Mouse (Mus musculus) CH12.LX (cell line): ENCODE measurements around the gene Fam205a1. TPM values are rescaled to one million over a fixed set of nuclear protein-coding genes. Genes with fewer than 3 reads are reported as not detected.

Experiments
- DNase-seq: peaks from one replicate; pipeline ENCODE4 v3.0.0-alpha.2; 2013; ENCODE audit errors: extremely low read depth
- H3K27ac ChIP-seq: 2 replicates; pipeline ENCODE4 v1.5.1; 2012; ENCODE audit warnings: low read depth, mild to moderate bottlenecking, control low read depth, moderate library complexity; ENCODE audit not compliant: insufficient read depth
- H3K27me3 ChIP-seq: replicated peaks from 2 replicates; pipeline ENCODE3; 2012; ENCODE audit warnings: inconsistent platforms
- H3K36me3 ChIP-seq, 2 experiments: replicated peaks in 1 of 2; 2 replicates each; pipeline versions ENCODE3 to v1.6.1; 2012; ENCODE audit warnings: inconsistent platforms in 1 of 2, low read length in 1 of 2, mild to moderate bottlenecking in 1 of 2, mixed read lengths in 1 of 2, moderate library complexity in 1 of 2; ENCODE audit not compliant: control insufficient read depth in 1 of 2, insufficient read depth in 1 of 2
- H3K4me1 ChIP-seq, 2 experiments: 2 replicates each; pipeline ENCODE4 v1.6.1; 2012; ENCODE audit warnings: inconsistent platforms in 1 of 2, moderate library complexity in 1 of 2; ENCODE audit not compliant: insufficient read depth in 2 of 2, control insufficient read depth in 1 of 2
- H3K4me2 ChIP-seq: 2 replicates; pipeline ENCODE4 v1.6.1; 2012; ENCODE audit warnings: low read depth, mild to moderate bottlenecking, control low read depth; ENCODE audit not compliant: poor library complexity, insufficient read depth, severe bottlenecking
- H3K4me3 ChIP-seq, 3 experiments: fragments of 150-350 bp in 1 of 3; sonication (generic) in 1 of 3; replicated peaks in 1 of 3; 2 replicates each; pipeline versions ENCODE3 to v1.5.1; 2011 to 2012; ENCODE audit warnings: low read depth in 2 of 3, low read length in 2 of 3, mild to moderate bottlenecking in 2 of 3, moderate library complexity in 2 of 3, control low read depth in 1 of 3, improper control_type of control experiment in 1 of 3, inconsistent platforms in 1 of 3, mixed read lengths in 1 of 3; ENCODE audit not compliant: poor library complexity in 1 of 3
- H3K79me2 ChIP-seq: replicated peaks from 2 replicates; pipeline ENCODE4 v1.6.1; 2012; ENCODE audit warnings: mild to moderate bottlenecking, moderate library complexity; ENCODE audit not compliant: control insufficient read depth, poor library complexity, insufficient read depth, severe bottlenecking; ENCODE audit errors: extremely low read depth
- H3K9ac ChIP-seq: 2 replicates; pipeline ENCODE4 v1.6.1; 2012; ENCODE audit warnings: low read depth, mild to moderate bottlenecking, control low read depth, moderate library complexity; ENCODE audit not compliant: insufficient read depth
- H3K9me3 ChIP-seq: replicated peaks from 2 replicates; pipeline ENCODE3; 2012; ENCODE audit warnings: low read length, inconsistent platforms, mixed read lengths
- CHD1 ChIP-seq: IDR thresholded peaks from 2 replicates; pipeline ENCODE4 v1.6.1; 2012; ENCODE audit warnings: low read depth, low read length, improper control_type of control experiment, inconsistent platforms
- CHD2 ChIP-seq: IDR thresholded peaks from 2 replicates; pipeline ENCODE4 v1.6.1; 2011; ENCODE audit warnings: low read length, improper control_type of control experiment
- CTCF ChIP-seq, 2 experiments: IDR thresholded peaks in 1 of 2; conservative IDR thresholded peaks in 1 of 2; 2 replicates each; pipeline ENCODE4 v1.5.1; 2011 to 2012; ENCODE audit warnings: low read depth in 2 of 2, low read length in 2 of 2, improper control_type of control experiment in 1 of 2, inconsistent platforms in 1 of 2, mild to moderate bottlenecking in 1 of 2, moderate library complexity in 1 of 2
- ELF1 ChIP-seq: IDR thresholded peaks from 2 replicates; pipeline ENCODE4 v1.6.1; 2014; ENCODE audit warnings: low read depth, mild to moderate bottlenecking, inconsistent platforms, low read length, improper control_type of control experiment
- EP300 ChIP-seq: IDR thresholded peaks from 2 replicates; pipeline ENCODE4 v1.6.1; 2011; ENCODE audit warnings: low read length, improper control_type of control experiment
- GABPA ChIP-seq: IDR thresholded peaks from 2 replicates; pipeline ENCODE4 v1.6.1; 2012; ENCODE audit warnings: low read depth, low read length, improper control_type of control experiment, inconsistent platforms; ENCODE audit not compliant: insufficient replicate concordance
- HCFC1 ChIP-seq: IDR thresholded peaks from 2 replicates; pipeline ENCODE4 v1.6.1; 2012; ENCODE audit warnings: low read depth, mild to moderate bottlenecking, inconsistent platforms, low read length, improper control_type of control experiment
- JUN ChIP-seq: IDR thresholded peaks from 2 replicates; pipeline ENCODE4 v1.6.1; 2011; ENCODE audit warnings: low read depth, mild to moderate bottlenecking, low read length, improper control_type of control experiment, moderate library complexity; ENCODE audit not compliant: insufficient read depth
- JUND ChIP-seq: conservative IDR thresholded peaks from 2 replicates; pipeline ENCODE4 v1.6.1; 2011; ENCODE audit warnings: low read depth, low read length, improper control_type of control experiment
- KAT2A ChIP-seq: IDR thresholded peaks from 2 replicates; pipeline ENCODE4 v1.6.1; 2012; ENCODE audit warnings: low read length, improper control_type of control experiment, inconsistent platforms; ENCODE audit not compliant: insufficient replicate concordance
- MAX ChIP-seq: IDR thresholded peaks from 2 replicates; pipeline ENCODE4 v1.6.1; 2011; ENCODE audit warnings: low read length, improper control_type of control experiment
- NELFE ChIP-seq: IDR thresholded peaks from 2 replicates; pipeline ENCODE4 v1.6.1; 2011; ENCODE audit warnings: low read depth, low read length, improper control_type of control experiment
- POLR2A ChIP-seq: IDR thresholded peaks from 2 replicates; pipeline ENCODE4 v1.6.1; 2011; ENCODE audit warnings: low read depth, mild to moderate bottlenecking, improper control_type of control experiment, low read length
- POLR2AphosphoS2 ChIP-seq: IDR thresholded peaks from 2 replicates; pipeline ENCODE4 v1.6.1; 2011; ENCODE audit warnings: low read depth, low read length, improper control_type of control experiment
- RAD21 ChIP-seq: IDR thresholded peaks from 2 replicates; pipeline ENCODE4 v1.6.1; 2011; ENCODE audit warnings: low read depth, mild to moderate bottlenecking, low read length, improper control_type of control experiment, moderate library complexity
- SIN3A ChIP-seq: IDR thresholded peaks from 2 replicates; pipeline ENCODE4 v1.6.1; 2012; ENCODE audit warnings: low read length, improper control_type of control experiment, inconsistent platforms
- SMC3 ChIP-seq: IDR thresholded peaks from 2 replicates; pipeline ENCODE4 v1.6.1; 2011; ENCODE audit warnings: low read depth, low read length, improper control_type of control experiment
- TCF12 ChIP-seq: IDR thresholded peaks from 2 replicates; pipeline ENCODE4 v1.6.1; 2014; ENCODE audit warnings: low read depth, mild to moderate bottlenecking, inconsistent platforms, low read length, improper control_type of control experiment
- UBTF ChIP-seq: IDR thresholded peaks from 2 replicates; pipeline ENCODE4 v1.6.1; 2012; ENCODE audit warnings: low read depth, mild to moderate bottlenecking, inconsistent platforms, low read length, improper control_type of control experiment, moderate library complexity
- USF1 ChIP-seq: IDR thresholded peaks from 2 replicates; pipeline ENCODE4 v1.6.1; 2014; ENCODE audit warnings: low read depth, mild to moderate bottlenecking, inconsistent platforms, low read length, improper control_type of control experiment
- USF2 ChIP-seq: conservative IDR thresholded peaks from 2 replicates; pipeline ENCODE4 v1.6.1; 2011; ENCODE audit warnings: low read depth, low read length, improper control_type of control experiment
- ZKSCAN1 ChIP-seq: IDR thresholded peaks from 2 replicates; pipeline ENCODE4 v1.6.1; 2012; ENCODE audit warnings: low read depth, inconsistent platforms, low read length, improper control_type of control experiment, borderline replicate concordance
- ZNF384 ChIP-seq: IDR thresholded peaks from 2 replicates; pipeline ENCODE4 v1.6.1; 2012; ENCODE audit warnings: low read depth, low read length, improper control_type of control experiment, inconsistent platforms
- dilution Hi-C: fragments of 300-500 bp; cut with MboI; formaldehyde crosslinking; loops from 2 replicates; pipeline ENCODE4 v1.14.3; 2020; ENCODE audit warnings: low sequenced_read_pairs; ENCODE audit not compliant: extremely low pct_unique_long_range_greater_than_20kb, extremely low pct_ligation_motif_present
- in situ Hi-C: fragments of 300-500 bp; cut with MboI; formaldehyde crosslinking; loops from 3 replicates; pipeline ENCODE4 v1.14.3; 2019; ENCODE audit warnings: low sequenced_read_pairs, low pct_ligation_motif_present, low pct_unique_long_range_greater_than_20kb, mixed read lengths
- polyA plus RNA-seq: library from polyadenylated mRNA; unstranded; fragments of >175 nt; gene quantifications from 2 replicates; pipeline ENCODE4 v1.2.1, GENCODE M21; 2012; ENCODE audit warnings: low read depth; ENCODE audit not compliant: insufficient read length
- total RNA-seq, 2 experiments: library from RNA; depleted of rRNA; stranded (reverse); fragments of 300-350 nt in 1 of 2; fragments of >200 nt in 1 of 2; gene quantifications; 2 replicates each; pipeline ENCODE4 v1.2.3; 2012 to 2014

Gene Fam205a1
- total and polyA plus RNA-seq, 3 experiments = not detected

DNA sequence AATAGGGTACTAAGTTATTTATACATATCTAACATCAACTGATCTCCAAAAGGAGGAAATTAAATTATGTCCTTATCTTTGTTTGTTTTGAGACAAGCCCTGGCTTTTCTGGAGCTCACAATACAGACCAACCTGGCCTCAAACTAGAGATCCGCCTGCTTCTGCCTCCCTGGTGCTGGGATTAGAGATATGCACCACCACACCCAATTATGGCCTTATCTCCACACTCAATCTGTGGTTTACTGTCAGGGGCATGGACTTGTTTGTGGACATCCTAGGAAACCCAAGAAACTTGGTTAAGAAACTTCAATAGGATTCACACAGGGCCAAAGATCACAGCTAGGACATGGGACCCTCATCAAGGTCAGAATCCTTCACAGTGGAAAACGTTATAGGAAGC lies 24.0 kb upstream of the Fam205a1 start:
- Histone ChIP-seq H3K4me2 (no peak overlapping the region), H3K9ac (no peak overlapping the region), H3K27ac (no peak overlapping the region), H3K4me1 (peaks cover 0 to 6% of the 10 kb centered on the region in 2 experiments; a peak in 1 of 4 replicates), H3K4me3 (no peak overlapping the region), H3K27me3 (peaks cover 31% of the 10 kb centered on the region), H3K79me2 (no peaks in the 10 kb centered on the region), H3K9me3 (no peaks in the 10 kb centered on the region), H3K36me3 (no peaks in the 10 kb centered on the region)
- dilution Hi-C loops (no loop called here), in situ Hi-C loops (no loop called here)
- no peak for TF ChIP-seq NELFE
- TF ChIP-seq EP300 = no peak
- TF ChIP-seq JUND = no peak
- TF ChIP-seq USF2 = no peak
- no peak for TF ChIP-seq SIN3A
- no peak for TF ChIP-seq ZNF384
- TF ChIP-seq CHD1 = no peak
- TF ChIP-seq RAD21 = no peak
- TF ChIP-seq JUN = no peak
- TF ChIP-seq POLR2A = no peak
- no peak for TF ChIP-seq HCFC1
- no peak for TF ChIP-seq MAX
- no peak for TF ChIP-seq TCF12
- TF ChIP-seq CHD2 = no peak
- no peak for TF ChIP-seq POLR2AphosphoS2
- no peak for TF ChIP-seq ZKSCAN1
- no peak for DNase-seq

DNA sequence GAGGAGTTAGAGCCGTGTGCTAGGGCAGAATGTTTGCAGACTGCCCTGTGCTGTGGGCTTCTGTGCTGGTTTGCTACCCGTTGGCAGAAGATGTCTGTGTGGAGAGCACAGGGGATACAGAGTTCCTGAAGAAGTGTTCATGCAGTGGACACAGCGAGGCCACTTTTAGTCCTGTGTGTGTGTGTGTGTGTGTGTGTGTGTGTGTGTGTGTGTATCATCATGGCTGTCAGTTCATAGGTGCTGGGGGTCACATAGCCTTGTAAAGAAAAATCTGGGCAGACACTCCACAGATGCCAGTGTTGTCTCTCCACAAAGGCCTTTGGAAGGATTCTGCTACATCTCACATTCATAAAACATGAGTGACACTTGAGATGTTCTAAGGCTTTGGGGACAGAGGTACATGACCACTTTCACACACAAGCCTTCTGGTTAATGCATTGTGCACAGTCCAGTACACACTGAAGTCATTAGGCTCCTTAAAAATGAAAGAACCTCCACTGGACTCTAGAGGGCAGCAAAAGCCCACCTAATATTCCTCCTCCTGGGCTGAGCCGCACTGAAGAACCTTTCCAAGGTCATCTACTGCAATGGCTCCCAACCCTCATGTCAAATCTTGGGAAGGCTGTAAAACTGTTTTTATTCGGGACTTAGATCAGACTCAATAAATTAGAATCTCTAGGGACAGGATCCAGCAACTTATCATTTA lies 23.1 kb upstream of the Fam205a1 start:
- no peak overlapping the region for H3K4me2 ChIP-seq
- H3K79me2 ChIP-seq = no peaks in the 10 kb centered on the region
- peaks cover 0 to 6% of the 10 kb centered on the region in 2 experiments; a peak in 1 of 4 replicates for H3K4me1 ChIP-seq
- peaks cover 26% of the 10 kb centered on the region for H3K27me3 ChIP-seq
- no peak overlapping the region for H3K27ac ChIP-seq
- no peaks in the 10 kb centered on the region for H3K36me3 ChIP-seq
- in situ Hi-C loops = no loop called here
- no peak overlapping the region for H3K9ac ChIP-seq
- no peak overlapping the region for H3K4me3 ChIP-seq
- TF ChIP-seq UBTF = no peak
- TF ChIP-seq RAD21 = peak; percentile 95
- TF ChIP-seq USF1 = no peak
- TF ChIP-seq GABPA = no peak
- 0 out of 2 replicates have a peak, but pooled peaks have one; percentile 11 for TF ChIP-seq JUND
- TF ChIP-seq KAT2A = no peak
- no peak for TF ChIP-seq CHD2
- TF ChIP-seq SMC3 = peak; percentile 79
- peak; percentile 61 to 96; a peak in 3 of 4 replicates for TF ChIP-seq CTCF (conservative IDR thresholded peaks at IDR 0.05 in 1 of 2, IDR thresholded peaks at IDR 0.05 in 1 of 2; ENCODE audit: low read depth in 2 of 2, low read length in 2 of 2)
- no peak for TF ChIP-seq ELF1
- no peak for TF ChIP-seq POLR2A
- TF ChIP-seq, all 38 proteins: peak for 4
- dilution Hi-C loops = no loop called here
- DNase-seq = peak; percentile 62
- H3K9me3 ChIP-seq = no peaks in the 10 kb centered on the region
